ENCODE assay signal across 22 mouse cellular contexts in the genomic region with DNA sequence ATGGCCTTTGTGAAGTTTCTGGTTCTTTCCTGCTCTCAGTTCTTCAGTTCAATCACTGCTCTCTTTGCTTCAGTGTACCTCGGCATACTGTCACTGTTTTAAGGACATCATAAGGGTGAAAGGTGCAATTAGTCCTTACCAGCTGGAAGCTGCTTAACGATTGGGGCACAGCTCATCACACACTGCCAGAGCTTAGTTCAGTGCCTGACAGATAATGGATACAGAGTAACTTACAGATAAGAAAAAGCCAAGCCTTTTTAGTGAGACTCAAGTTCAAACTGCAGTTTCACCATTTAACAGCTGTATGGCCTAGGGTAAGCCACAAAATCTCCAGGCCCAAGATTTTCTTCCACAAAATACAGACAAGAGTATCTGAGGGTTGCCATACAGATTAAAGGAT. TPM values are rescaled to one million over a fixed set of nuclear protein-coding genes. Genes with fewer than 3 reads are reported as not detected.
"Had no signal": no experiment of that assay in that cellular context is flagged by ENCODE, and none has a peak within 500 bp of the region (broad histone marks: within the 10 kb centered on the region; RNA-seq: fewer than 3 reads in every experiment).

No protein-coding gene starts in this region.

- DNase-seq: lung, adult 2 months; lung, postnatal 14 days; lung, postnatal 36 days; right cerebral cortex, postnatal 14 days; thymus, adult 18-20 months; thymus, postnatal 14 days; thymus, postnatal 36 days had no signal

- H3K27ac ChIP-seq: lung, embryonic 15.5 days; macrophage; midbrain, embryonic 13.5 days; midbrain, embryonic 15.5 days; neural tube, embryonic 12.5 days had no signal

- H3K4me3 ChIP-seq: lung, embryonic 15.5 days; midbrain, embryonic 13.5 days; midbrain, embryonic 15.5 days; neural tube, embryonic 12.5 days had no signal

- H3K27me3 ChIP-seq: lung, embryonic 15.5 days; midbrain, embryonic 13.5 days; midbrain, embryonic 15.5 days; neural tube, embryonic 12.5 days had no signal

- H3K4me1 ChIP-seq: lung, embryonic 15.5 days; midbrain, embryonic 13.5 days; midbrain, embryonic 15.5 days; neural tube, embryonic 12.5 days had no signal

- H3K4me2 ChIP-seq: lung, embryonic 15.5 days; midbrain, embryonic 11.5 days; midbrain, embryonic 13.5 days; midbrain, embryonic 15.5 days; neural tube, embryonic 12.5 days had no signal

- ATAC-seq: lung, postnatal 0 days; midbrain, embryonic 13.5 days; midbrain, embryonic 15.5 days had no signal

- H3K9ac ChIP-seq: lung, embryonic 15.5 days; midbrain, embryonic 13.5 days; midbrain, embryonic 15.5 days; neural tube, embryonic 12.5 days had no signal

- H3K9me3 ChIP-seq: lung, embryonic 15.5 days; midbrain, embryonic 15.5 days had no signal

RNA-seq across cellular contexts. Expression of gene Tmem74b, which starts 22.3 kb away (rescaled TPM):
- total RNA-seq: liver, adult 2 months; megakaryocyte, adult 5-6 weeks; monocyte, adult 5-6 weeks; neutrophil, adult 5-6 weeks had no signal
- polyA plus RNA-seq: liver, adult 2 months; macrophage had no signal

RNA-seq across cellular contexts. Expression of gene Rad21l, which starts 55.8 kb away (rescaled TPM):
- total RNA-seq: liver, adult 2 months; megakaryocyte, adult 5-6 weeks; monocyte, adult 5-6 weeks; neutrophil, adult 5-6 weeks had no signal
- polyA plus RNA-seq: liver, adult 2 months; lung, adult 2 months; lung, postnatal 0 days; macrophage; midbrain, embryonic 11.5 days; midbrain, embryonic 13.5 days; spleen, adult 2 months; stomach, embryonic 14.5 days; stomach, embryonic 16.5 days; thymus, postnatal 0 days had no signal
